Mouse (Mus musculus): ENCODE results near the gene Plekha4.
"Not testable (repeated sequence)": the region's sequence is repeated elsewhere in the genome, so short reads cannot be mapped to it uniquely, and the experiment has no call there.

Plekha4 gene

GRCm38 (mm10) chr7:45509181-45509882 is 16.8 kb upstream of the Plekha4 start:
- DNase-seq (ENCODE audit: low spot score), result no peak

GRCm38 (mm10) chr7:45509912-45510787 is 16.0 kb upstream of the Plekha4 start, which contains the start of gene Nucb1:
Nucb1 (minus strand) TSS chr7:45510406.
- DNase-seq (ENCODE audit: low spot score), result peak; percentile 94

DNA sequence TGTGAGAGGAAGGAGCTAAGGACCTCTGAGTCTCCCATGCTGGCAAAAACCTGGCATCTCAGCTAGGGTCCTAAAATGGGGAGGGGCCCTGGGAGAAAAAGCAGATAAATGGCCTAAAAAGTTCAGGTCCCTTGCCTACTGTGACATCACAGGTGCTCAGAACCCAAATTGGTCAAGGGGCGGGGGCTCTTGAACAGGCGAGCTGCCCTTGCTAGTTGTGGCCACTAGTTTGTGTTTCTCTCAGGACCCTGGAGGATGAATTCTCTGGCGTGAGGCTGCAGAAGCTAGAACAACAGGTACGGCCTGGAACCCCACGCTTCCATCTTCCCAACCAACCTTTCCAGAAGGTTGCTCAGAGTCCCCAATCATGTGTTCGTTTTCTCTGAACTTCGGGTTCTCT is 11.7 kb upstream of the Plekha4 start:
- no peak for DNase-seq (ENCODE audit: low spot score)

DNA sequence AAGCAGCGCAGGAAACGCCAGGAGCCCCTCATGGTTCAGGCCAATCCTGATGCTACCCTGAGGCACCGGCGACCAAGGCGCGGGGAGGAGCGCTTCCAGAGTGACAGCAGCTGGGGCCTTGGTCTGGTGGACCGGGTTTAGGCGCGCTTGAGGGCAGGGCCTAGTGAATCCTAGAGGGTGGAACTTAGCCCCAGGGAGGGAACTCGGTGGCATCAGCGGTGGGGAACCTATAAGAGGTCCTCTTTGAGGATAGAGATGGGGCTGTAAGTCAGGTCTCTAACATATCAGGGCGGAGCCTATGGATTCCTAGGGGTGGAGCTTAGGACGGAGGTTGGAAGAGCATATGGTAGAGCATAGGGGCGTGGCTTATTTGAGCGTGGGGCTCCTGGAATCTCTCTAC is 10.7 kb upstream of the Plekha4 start:
- DNase-seq (ENCODE audit: low spot score), result peak; percentile 67

DNA sequence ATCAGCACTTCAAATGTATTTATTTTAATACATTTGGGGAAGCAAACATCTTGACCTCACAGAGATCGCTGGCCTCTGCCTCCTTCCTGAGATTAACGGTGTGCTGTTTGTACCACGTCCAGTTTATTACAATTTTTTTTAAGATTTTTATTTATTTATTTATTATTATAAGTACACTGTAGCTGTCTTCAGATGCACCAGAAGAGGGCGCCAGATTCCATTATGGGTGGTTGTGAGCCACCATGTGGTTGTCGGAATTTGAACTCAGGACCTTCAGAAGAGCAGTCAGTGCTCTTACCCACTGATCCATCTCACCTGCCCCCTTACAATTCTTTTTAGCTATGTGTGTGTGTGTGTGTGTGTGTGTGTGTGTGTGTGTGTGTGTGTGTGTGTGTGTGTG is 9.3 kb upstream of the Plekha4 start:
- not testable (repeated sequence) for DNase-seq (ENCODE audit: low spot score)

DNA sequence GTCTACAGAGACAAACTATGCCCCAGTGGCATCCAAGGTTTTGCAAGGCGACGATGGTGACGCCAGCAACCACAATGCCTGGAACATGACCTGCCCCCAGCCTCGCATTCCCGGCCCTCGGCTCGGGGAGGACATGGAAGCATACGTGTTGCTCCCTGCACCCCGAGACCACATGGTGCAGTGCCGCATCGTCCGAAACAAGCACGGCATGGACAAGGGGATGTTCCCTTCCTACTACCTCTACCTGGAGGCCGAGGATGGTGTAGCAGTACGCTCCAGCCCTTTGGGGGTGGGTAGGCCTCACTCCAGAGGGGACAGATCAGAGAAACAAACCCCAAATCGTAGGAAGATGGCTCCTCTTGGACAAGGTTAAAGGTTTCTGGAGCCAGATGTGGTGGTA is 7.5 kb upstream of the Plekha4 start:
- no peak for DNase-seq (ENCODE audit: low spot score)

- no peak for DNase-seq (ENCODE audit: low spot score)
Measured at GRCm38 (mm10) chr7:45519345-45520120, 6.6 kb upstream of the Plekha4 start.

- DNase-seq (ENCODE audit: low spot score), result no peak
Measured at GRCm38 (mm10) chr7:45520605-45521004, 5.5 kb upstream of the Plekha4 start.

DNA sequence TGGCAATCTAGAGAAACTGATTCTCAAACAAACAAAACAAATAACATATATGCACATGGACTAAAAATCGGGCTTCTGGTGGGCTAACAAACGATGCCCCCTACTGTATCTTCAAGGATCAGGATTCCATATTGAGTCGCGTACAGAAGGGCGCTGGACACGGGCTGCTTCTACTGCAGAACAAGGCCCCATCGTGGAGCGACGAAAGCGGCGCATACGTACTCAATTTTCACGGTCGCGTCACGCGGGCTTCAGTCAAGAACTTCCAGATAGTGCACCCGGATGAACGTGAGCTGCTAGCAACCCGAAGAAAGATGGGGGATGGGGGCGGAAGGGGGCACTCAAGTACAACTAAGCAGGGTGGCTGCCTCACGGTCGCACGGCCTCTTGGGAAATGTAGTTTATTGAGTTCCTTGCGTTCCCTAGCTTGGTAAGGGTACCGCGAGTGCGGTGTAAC is 4.4 kb upstream of the Plekha4 start:
- DNase-seq (ENCODE audit: low spot score), result peak; percentile 96

DNA sequence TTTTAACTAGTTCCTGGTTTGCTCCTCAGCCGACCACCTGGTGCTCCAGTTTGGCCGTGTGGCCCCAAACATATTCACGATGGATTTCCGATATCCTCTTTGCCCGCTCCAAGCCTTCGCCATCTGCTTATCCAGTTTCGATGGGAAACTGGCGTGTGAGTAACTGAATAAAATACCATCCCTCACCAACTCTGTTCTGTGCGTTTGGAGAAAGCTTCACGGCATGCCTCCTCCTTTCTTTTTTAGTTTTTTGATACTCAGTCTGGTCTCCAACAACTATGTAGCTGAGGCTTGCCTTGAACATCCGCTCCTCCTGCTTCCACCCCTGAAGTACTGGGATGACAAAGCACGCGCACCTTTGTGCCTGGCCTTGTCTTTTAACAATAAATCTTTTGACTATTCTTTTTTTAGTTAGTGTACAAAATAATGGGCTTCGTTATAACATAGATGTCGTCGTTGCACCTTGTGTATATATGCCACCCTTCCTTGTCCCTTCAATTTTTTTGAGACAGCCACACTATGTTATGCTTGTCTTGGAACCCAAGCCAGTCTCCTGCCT is 3.9 kb upstream of the Plekha4 start:
- DNase-seq (ENCODE audit: low spot score), result no peak

DNA sequence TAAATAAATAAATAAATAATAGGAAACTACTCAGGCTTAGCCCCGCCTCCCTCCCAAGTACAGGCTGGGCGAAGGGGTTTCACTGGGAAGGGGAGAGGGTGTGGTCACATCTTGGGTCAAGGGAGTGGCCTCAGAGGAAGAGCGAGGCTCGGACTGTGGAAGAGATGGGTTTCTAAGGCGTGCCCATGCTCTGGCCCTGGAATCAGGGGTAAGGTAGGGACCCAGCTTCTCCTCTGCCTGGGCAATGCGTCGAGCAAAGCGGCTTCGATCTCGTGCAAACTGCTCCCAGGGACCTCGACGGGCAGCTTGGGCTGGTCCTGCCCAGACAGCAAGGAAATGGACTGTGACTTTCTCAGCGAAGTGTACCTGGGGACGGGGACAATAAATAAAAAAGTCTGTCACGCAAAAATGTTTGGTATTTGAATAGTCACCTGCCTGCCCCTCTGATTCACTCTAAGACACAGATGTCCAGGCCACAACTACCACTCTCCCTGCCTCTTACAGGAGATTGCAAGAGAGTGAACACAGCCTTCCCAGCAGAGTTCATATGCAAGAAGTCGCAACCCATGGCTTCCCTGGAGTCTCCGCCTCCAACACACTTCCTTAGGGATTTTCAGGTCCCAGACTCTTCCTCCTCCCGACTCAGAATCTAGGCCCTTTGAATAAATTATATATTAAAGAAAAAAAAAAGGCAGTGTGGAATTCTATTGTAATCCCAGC is 3.0 kb upstream of the Plekha4 start:
- peak; percentile 36 for DNase-seq (ENCODE audit: low spot score)

DNA sequence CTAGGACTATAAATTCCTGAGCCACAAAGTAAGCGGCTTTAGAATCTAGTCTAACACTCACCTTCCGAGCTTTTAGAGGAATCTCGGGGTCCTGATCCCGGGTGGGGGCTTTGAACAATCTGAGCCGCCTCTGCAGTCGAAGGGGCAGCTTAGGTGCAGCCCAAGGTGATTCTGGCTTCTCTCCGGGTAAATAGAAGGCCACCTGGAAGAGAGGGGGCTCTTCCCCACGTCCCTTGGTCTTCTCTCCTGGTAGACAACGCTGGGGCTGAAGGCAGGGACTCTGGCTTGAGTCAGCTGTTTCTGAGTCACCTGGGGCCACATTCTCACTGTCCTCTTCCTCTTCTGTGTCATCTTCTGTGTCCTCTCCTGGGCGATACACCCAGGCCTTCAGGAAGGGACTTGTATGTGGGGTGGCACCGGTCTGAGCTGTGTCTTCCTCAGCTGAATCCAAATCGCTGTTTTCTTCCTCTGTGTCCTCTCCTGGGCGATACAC is 2.4 kb upstream of the Plekha4 start:
- no peak for DNase-seq (ENCODE audit: low spot score)

DNA sequence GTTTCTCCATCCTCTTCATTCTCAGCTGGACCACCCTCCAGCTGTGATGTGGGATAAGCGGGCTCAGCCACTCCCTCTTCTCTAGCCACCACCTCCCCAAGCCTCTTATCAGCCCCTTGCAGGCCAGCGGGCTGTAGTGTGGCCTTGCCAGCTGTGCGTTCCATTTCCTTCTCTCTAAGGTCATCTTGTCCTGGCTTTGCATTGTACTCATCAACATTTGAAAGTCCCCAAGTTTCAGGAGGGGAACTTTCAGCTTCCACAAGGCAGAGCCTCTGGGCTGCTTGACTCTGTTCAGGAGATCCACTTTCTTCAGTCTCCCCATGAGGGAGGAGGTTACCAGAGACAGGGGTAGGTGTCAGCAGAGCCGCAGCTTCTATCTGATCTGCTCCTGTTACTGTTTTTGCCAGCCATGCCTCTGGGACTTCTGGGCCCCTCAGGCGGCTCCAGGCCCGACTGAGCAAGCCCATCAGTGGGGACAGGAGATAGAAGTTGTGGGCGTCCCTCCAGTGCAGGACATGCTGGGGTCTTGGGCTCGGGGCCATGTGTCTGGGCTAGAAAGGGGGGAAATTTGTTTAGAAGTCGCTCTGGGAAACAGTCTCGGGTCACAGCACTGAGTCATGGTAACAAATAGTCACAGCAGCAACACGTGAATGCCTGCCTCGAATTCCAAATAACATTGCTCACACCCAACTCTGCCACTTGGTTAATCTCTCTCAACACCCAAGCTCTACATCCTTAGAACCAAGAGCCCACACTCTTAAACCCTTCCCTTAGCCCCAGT is 1.1 kb upstream of the Plekha4 start:
- peak; percentile 48 for DNase-seq (ENCODE audit: low spot score)

DNA sequence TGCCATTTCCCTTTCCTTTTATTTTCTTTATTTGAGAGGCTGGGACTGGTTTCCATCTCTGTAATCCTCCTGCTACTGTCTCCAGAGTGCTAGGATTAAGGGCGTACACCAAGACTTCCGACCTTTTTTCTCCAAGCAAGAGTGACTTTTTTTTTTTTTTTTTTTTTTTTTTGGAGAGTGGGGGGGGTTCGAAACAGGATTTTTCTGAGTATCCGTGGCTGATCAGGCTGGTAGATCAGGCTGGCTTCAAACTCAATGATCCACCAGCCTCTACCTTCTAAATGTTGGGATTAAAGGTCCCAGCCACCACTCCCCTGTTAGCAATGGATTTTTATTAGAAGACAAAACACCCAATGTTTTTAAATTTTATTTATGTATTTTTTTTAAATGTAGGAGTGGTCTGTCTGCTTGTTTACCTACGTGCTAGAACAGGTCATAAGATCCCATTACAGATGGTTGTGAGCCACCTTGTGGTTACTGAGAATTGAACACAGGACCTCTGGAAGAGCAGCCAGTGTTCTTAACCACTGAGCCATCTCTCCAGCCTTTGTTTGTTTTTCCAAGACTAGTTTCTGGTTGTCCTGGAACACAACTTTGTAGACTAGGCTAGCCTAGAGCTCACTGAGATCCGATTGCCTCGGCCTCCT is 467 bp downstream of the Plekha4 start:
- peak; percentile 31 for DNase-seq (ENCODE audit: low spot score)

- not testable (repeated sequence) for DNase-seq (ENCODE audit: low spot score)
Measured at GRCm38 (mm10) chr7:45527169-45527568, 1.0 kb downstream of the Plekha4 start.

- DNase-seq (ENCODE audit: low spot score), result no peak
Measured at GRCm38 (mm10) chr7:45529461-45529860, 3.3 kb downstream of the Plekha4 start.

GRCm38 (mm10) chr7:45530643-45531042 is 4.5 kb downstream of the Plekha4 start:
- DNase-seq (ENCODE audit: low spot score), result no peak

- no peak for DNase-seq (ENCODE audit: low spot score)
Measured at GRCm38 (mm10) chr7:45535676-45536075, 9.5 kb downstream of the Plekha4 start.

DNA sequence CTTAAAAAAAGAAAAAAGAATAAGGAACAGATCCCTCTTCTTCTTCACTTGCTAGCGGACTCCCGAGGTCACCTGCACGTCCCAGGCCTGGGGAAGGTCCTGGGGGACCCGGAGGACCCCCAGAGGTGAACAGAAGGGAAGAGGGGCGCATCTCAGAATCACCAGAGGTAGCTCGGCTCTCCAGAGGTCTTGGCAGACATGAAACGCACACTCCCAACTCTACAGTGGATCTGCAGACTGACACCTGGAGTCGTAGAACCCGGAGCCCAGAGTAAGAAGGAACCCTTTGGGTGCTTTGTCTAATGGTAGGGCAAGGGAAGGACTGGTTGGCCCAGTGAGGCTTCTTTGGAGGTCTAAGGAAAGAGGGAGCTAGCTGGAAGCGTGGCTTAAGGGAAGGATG is 11.5 kb downstream of the Plekha4 start:
- DNase-seq (ENCODE audit: low spot score), result no peak
